Mouse (Mus musculus): ENCODE data around the gene Oxct1.

Oxct1 gene

GRCm38 (mm10) chr15:4026231-4026773 is at the start of gene Oxct1:
Gene Oxct1 (plus strand): TSS chr15:4026383.
- peak; percentile 89 for DNase-seq

DNA sequence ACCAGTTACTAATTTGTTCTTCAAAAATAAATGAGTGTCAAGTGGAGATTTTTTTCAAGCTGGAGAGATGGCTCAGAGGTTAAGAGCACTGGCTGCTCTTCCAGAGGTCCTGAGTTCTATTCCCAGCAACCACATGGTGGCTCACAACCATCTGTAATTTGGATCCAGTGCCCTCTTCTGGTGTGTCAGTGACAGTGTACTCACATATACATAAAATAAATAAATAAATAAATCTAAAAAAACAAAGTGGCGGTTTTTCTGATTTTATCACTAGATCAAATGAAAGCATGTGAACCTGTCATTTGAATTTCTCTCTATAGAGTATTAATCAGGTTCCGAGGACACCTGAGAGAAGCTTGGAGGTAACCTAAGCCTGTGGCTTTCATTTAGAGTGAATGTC is 47.9 kb upstream of the Oxct1 start:
- no peak for DNase-seq

DNA sequence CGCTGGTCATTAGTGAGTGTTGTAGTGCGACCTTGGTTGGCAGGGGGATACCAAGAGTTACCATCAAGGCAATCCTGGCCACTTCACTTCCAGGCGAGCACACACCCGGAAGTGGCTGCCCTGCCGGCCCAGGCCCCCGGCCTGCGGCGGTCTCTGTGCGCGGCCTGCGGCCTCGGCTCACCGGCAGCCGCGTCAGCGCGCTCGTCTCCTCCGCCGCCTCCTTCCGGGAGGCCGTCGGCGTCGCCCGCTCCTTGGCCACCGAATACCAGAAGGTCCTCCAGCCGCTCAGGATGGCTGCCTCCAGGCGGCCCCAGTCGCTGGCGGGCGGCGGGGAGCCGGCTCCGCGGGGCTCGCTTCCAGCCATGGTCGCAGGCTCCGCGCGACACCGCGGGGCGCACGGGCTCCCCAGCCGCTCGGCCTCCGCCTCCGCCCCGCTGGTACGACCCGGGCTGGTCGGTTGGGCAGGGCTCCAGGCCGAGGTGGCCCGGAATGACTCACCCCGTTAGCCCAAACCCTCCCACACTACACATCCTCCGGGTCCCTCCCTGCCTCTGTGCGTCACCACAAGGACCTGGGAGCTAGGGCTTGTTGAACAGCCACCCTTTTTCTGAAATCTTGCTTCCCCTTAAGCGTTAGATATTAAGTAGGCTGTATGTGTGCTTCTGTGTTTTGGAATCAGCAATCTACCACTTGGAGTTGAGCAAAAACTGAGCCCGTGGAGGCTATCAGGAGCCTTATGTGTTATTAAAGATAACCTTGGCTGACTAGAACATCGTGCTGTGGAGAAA is 46.9 kb upstream of the Oxct1 start, which contains the start of gene Fbxo4:
Gene Fbxo4 (minus strand): TSS at position 513 of the 788 bp plus-strand sequence.
- DNase-seq: peak; percentile 71

- DNase-seq: no peak
Observed at GRCm38 (mm10) chr15:3979871-3980270, 46.3 kb upstream of the Oxct1 start.

DNA sequence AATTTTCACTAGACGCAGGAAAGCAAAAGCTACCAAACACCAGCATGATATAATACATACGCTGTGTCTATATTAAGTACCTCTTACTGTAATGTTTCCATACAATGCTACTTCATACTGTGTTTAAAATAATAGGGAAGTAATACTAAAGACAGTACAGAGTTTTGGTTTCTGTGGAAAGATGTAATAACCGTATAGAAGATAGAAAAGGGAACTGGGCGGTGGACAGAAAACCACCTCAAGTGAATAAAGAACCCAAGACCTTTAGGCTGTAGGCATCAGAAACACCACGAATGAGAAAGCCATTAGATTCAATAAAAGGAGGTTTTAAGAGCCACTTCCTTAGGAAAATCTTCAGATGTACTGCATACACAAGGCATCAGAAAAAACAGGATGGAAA is 43.5 kb upstream of the Oxct1 start:
- no peak for DNase-seq

DNA sequence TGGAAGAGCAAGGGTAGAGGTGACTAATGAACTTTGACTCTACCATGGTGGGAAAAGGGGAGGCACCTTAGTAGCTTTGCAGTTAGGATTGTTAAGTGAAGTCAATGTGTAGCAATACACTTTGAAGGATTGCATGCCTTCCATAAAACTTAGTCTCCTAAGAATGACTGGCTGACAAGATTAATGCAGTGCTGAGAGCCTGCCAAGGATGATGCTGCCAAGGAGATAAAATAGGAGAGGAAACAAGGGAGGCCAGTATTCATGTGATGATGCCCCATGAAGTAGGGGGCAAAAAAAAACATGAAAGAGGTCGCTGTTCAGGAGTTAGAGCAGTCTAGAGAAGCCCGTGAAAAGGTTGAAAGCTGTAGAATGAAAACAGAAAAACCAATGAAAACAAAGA is 41.3 kb upstream of the Oxct1 start:
- no peak for DNase-seq

DNA sequence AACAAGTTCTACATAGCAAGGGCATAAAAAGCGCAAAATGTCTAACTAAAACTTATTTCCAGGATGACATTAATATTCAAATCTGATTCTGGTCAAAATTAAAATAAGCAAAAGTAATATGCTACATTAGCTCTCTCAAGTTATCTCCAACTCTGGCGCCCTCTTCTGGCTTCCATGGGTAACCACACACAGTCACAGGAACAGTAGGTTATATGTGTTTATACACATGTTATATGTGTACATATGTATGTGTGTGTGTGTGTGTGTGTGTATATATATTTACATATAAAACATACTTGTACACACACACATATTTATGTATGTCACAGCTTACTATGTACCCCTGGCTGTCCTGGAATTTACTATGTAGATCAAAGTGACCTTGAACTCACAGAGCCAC is 38.2 kb upstream of the Oxct1 start:
- DNase-seq: peak; percentile 60

DNA sequence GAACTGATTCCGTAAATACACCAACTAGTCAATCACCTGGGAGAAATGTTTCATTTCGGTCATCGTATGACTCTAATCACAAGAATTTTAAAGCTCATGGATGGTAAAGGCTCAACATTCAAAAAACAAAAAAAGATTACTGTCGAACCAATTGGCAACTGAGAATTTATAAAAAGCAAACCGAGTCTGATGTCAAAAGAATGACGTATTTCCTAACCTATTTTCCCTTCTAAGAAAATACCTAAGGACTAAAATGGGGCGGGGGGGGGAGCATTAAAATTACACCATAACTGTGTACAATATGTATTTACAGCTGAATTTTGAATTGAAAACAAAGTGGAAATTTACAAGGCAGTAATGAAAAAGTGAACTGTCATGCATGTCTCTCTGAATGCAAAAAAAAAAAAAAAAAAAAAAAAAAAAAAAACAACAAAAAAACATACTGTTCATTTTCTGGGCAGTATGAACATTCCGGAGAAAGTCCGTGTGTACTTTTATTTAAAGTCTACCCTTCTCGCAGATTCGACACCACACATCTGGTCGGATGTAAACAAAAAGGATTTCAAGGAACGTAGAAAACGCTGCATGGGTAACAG is 31.2 kb upstream of the Oxct1 start:
- no peak for DNase-seq

- peak; percentile 93 for DNase-seq
Observed at GRCm38 (mm10) chr15:3995448-3996266, 30.5 kb upstream of the Oxct1 start, which contains the start of gene AW549877. Gene AW549877 (minus strand): TSS chr15:3995744.

DNA sequence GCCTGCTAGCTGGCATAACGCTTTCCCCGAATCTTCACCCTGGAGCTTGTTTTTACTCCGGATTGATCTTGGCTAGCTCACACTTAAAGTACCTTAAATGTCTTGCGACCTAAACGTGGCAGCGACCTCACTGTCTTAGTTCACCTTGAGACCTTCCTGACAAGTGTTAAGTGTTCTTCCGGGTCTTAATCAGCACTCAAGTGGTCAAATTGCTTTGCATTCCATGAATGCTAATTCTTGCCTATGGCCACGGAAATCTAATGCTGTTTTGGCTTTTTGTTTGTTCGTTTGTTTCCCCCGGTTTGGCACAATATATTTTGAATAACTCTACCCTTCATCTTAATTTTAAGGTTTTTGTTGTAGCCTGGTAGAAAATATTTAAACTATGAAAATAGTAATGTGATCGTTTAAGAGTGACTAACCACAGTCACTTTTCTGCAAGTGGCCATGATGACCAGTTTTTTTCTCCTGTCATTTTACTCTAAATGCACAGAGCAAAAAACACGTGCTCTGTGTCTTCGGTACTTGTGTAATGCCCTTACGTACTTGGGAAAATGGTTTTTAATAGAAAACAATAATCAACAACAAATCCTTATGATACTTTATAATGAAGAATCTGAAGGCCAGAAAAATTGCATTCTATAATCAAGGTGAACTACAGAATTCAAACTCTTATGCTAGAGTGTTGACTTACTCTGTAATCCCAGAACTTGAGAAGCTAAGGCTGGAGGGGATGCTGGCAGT is 29.7 kb upstream of the Oxct1 start:
- no peak for DNase-seq

GRCm38 (mm10) chr15:3999144-3999543 is 27.0 kb upstream of the Oxct1 start:
- DNase-seq: no peak

GRCm38 (mm10) chr15:4000536-4000935 is 25.6 kb upstream of the Oxct1 start:
- DNase-seq: no peak

DNA sequence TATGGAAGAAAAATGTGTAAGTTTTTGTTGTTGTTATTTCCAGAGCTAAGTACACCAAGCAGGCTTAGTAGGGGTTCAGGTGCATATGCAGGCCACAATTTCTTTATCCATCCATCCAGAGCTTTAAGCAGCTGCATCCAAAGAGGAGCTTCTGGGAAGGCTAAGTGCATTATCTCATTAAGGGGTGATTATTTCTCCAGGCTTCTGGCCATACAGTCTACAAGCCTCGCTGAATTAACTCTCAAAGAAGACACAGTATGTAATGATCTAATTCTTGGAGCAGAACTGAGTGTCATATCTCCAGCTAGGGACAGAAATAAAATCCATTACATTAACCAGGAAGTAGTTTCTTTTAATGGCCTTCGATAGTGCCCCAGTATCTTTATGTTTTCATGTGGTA is 12.3 kb upstream of the Oxct1 start:
- DNase-seq: no peak

- DNase-seq: peak; percentile 20
Observed at GRCm38 (mm10) chr15:4020711-4021110, 5.5 kb upstream of the Oxct1 start.

DNA sequence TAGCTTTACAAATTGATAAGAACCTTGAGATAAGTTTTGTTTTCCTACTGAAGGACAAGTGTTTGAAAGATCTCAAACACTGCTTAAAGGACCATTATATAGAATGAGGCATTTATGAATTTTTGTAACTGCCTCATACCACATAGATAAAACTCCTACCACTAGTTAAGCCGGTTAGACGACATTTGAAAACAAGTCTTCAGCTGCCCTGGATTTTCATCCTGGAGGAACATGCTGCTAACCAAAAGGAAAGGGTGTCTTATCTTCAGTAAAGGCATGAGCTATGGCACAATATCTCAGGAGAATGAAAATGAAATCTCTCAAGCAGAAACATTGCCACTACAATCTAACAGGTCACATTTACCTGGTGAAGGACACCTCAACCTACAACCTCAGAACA is 2.4 kb upstream of the Oxct1 start:
- no peak for DNase-seq

GRCm38 (mm10) chr15:4024726-4025507 is 1.3 kb upstream of the Oxct1 start:
- DNase-seq: no peak

GRCm38 (mm10) chr15:4025508-4025904 is 677 bp upstream of the Oxct1 start:
- DNase-seq: no peak

DNA sequence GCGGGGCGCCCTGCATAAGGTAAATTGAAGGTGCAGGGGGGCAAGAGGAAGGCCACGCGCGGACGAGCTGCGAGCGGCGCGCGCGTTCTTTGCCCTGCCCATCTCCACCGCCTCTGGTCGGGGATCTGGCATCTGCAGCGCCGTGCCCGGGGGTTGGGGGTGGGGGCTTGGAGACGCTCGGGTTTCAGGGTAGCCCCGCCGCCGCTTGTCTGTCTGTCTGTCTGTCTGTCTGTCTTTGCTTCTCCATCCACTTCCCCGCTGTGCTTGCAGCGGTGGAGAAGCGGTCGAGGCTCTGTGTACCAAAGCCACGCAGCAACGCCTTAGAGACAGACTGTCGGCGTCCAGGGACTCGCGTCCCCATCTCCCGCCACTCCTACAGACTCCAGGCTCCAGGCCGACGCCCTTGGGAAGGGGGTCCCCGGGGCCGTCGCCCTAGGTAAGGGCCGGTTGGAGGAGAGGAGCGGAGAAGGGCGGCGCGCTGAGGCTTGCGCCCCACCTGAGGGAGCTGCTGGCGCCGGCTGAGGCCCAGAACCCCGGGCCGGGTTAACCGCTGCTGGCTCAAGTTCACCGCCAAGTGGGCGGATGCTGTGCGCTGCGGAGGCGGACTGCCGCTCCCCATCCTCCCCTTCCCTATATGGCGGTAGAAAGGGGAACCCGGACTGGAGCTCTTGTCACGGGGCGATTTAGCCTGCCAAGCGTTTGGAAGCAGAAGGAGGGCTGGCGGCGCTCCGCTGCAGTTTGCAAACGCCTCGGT is 825 bp downstream of the Oxct1 start:
- peak; percentile 73 for DNase-seq

DNA sequence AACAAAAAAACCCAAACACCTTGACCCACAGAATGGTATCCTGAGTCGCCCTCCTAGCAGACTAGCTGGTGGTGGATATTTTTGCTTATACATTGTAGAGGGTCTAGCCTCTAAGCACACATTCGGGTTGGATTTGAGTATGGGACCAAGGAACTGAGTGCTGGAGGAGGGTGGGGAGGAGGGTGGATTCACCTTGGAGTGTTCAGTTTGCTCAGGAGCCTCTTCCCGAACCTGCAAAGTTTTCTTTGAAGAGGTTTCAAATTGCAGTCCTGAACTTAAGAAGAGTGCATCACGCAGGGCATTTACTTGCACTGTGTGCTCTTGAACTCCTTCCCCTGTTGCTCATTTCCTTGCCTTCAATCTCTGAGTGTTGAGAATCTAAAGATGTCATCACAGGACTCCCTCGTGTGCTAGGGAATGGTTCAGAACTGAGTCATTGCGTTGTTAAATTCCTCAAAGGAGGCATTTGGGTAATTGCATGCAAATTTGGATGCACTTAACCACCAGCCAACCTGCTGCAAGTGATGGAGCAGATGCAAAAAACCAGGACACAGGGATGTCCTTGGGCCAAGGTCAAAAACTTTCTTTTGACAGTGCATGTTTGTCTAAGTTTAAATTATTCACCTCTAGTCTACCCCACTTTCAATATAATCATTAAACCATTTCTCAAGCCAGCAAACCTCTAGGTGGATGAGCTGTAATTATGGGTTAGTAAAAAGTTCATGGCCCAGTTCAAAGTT is 1.7 kb downstream of the Oxct1 start:
- no peak for DNase-seq

DNA sequence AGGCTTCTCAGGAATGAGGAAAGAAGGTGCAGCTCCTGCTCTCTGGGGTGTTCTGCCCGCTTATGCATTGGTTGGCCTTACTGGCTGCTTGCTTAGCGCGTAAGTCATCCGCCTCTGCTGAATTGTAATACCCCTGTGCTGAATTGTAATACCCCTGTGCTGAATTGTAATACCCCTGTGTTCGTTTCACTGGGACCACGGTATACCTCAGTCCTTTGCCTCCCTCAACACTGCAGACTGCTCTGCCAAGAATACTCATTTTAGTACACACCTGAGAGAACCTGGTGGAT is 2.2 kb downstream of the Oxct1 start:
- no peak for DNase-seq

GRCm38 (mm10) chr15:4028960-4029359 is 2.8 kb downstream of the Oxct1 start:
- no peak for DNase-seq
